Mouse (Mus musculus) olfactory bulb, adult 2 months (tissue): ENCODE measurements around the gene Kirrel3. TPM values are rescaled to one million over a fixed set of nuclear protein-coding genes. Genes with fewer than 3 reads are reported as not detected.

Experiments
- H3K27ac ChIP-seq: fragments of 200-500 bp; 2 replicates; pipeline ENCODE4 v1.5.1; 2012; ENCODE audit warnings: low read depth, low read length; ENCODE audit not compliant: insufficient read depth
- H3K4me1 ChIP-seq: fragments of 200-500 bp; 2 replicates; pipeline ENCODE4 v1.6.1; 2012; ENCODE audit warnings: low read length; ENCODE audit not compliant: control insufficient read depth, insufficient read depth
- H3K4me3 ChIP-seq: fragments of 200-500 bp; 2 replicates; pipeline ENCODE4 v1.5.1; 2012; ENCODE audit warnings: mild to moderate bottlenecking, low read depth, low read length, moderate library complexity; ENCODE audit not compliant: insufficient read depth
- CTCF ChIP-seq: fragments of 200-500 bp; IDR thresholded peaks from 2 replicates; pipeline ENCODE4 v1.5.1; 2012; ENCODE audit warnings: low read depth, mild to moderate bottlenecking, low read length, moderate library complexity; ENCODE audit not compliant: insufficient read depth
- POLR2A ChIP-seq: fragments of 200-500 bp; IDR thresholded peaks from 2 replicates; pipeline ENCODE4 v1.6.1; 2012; ENCODE audit warnings: mild to moderate bottlenecking, low read depth, low read length, moderate library complexity; ENCODE audit not compliant: insufficient read depth
- WGBS: fragments of 180-500 bp; shearing (Covaris S2); methylation state at CpG from one replicate; pipeline ENCODE4 v1.1.7; 2018; 5-methylcytosine and 5-hydroxymethylcytosine counted together
- polyA plus RNA-seq: library from polyadenylated mRNA; stranded (reverse); fragments of >200 nt; gene quantifications from 2 replicates; pipeline ENCODE4 v1.2.4, GENCODE M21; 2012; ENCODE audit warnings: low replicate concordance; ENCODE audit not compliant: missing spikeins, insufficient read depth, insufficient read length

The Kirrel3 gene
- polyA plus RNA-seq, 1 experiment = not detected

- 82% methylated on average over 3 of the region's 3 CpGs for WGBS
- no peaks in the 10 kb centered on the region for H3K4me1 ChIP-seq
- no peak for TF ChIP-seq CTCF
- TF ChIP-seq POLR2A = no peak
- no peak overlapping the region for H3K4me3 ChIP-seq
- no peak overlapping the region for H3K27ac ChIP-seq
Observed at GRCm38 (mm10) chr9:34466058-34466457, 19.6 kb upstream of the Kirrel3 start.

- Histone ChIP-seq H3K4me1 (no peaks in the 10 kb centered on the region), H3K4me3 (no peak overlapping the region), H3K27ac (no peak overlapping the region)
- WGBS = 91% methylated on average over 3 of the region's 3 CpGs
- no peak for TF ChIP-seq POLR2A
Observed at GRCm38 (mm10) chr9:34469180-34469579, 16.5 kb upstream of the Kirrel3 start.

GRCm38 (mm10) chr9:34476206-34476605 is 9.5 kb upstream of the Kirrel3 start:
- no peak overlapping the region for H3K4me3 ChIP-seq
- 0 out of 2 replicates have a peak, but pooled peaks cover 2% of the 10 kb centered on the region for H3K4me1 ChIP-seq
- TF ChIP-seq CTCF (no peak), POLR2A (no peak)
- 72% methylated on average over 5 of the region's 5 CpGs for WGBS
- H3K27ac ChIP-seq = no peak overlapping the region

- H3K27ac ChIP-seq = no peak overlapping the region
- WGBS = 83% methylated on average over 2 of the region's 2 CpGs
- H3K4me3 ChIP-seq = no peak overlapping the region
- 0 out of 2 replicates have a peak, but pooled peaks cover 2% of the 10 kb centered on the region for H3K4me1 ChIP-seq
- TF ChIP-seq POLR2A (no peak), CTCF (no peak)
Observed at GRCm38 (mm10) chr9:34478494-34478893, 7.2 kb upstream of the Kirrel3 start.

GRCm38 (mm10) chr9:34483236-34483635 is 2.5 kb upstream of the Kirrel3 start:
- TF ChIP-seq CTCF = no peak
- Histone ChIP-seq H3K4me3 (no peak overlapping the region), H3K27ac (no peak overlapping the region), H3K4me1 (peaks cover 13% of the 10 kb centered on the region; the same call in 1 of the 2 replicates)
- 62% methylated on average over 2 of the region's 2 CpGs for WGBS

- Histone ChIP-seq H3K4me3 (no peak overlapping the region), H3K27ac (no peak overlapping the region), H3K4me1 (peaks cover 14% of the 10 kb centered on the region; the same call in 1 of the 2 replicates)
- 87% methylated on average over 6 of the region's 6 CpGs for WGBS
- TF ChIP-seq POLR2A (no peak), CTCF (no peak)
Observed at GRCm38 (mm10) chr9:34484665-34485064, 1.0 kb upstream of the Kirrel3 start.

GRCm38 (mm10) chr9:34488267-34488666 is 2.6 kb downstream of the Kirrel3 start:
- Histone ChIP-seq H3K27ac (peak overlapping the region; percentile 71), H3K4me1 (peaks cover 16% of the 10 kb centered on the region; the same call in 1 of the 2 replicates), H3K4me3 (peak overlapping the region; percentile 92)
- no peak for TF ChIP-seq POLR2A
- TF ChIP-seq CTCF = no peak
- 1% methylated on average over 9 of the region's 9 CpGs for WGBS

GRCm38 (mm10) chr9:34488700-34489315 is 3.1 kb downstream of the Kirrel3 start:
- H3K4me3 ChIP-seq = peak overlapping the region; percentile 92
- TF ChIP-seq CTCF (no peak), POLR2A (peak; percentile 49)
- H3K4me1 ChIP-seq = peaks cover 19% of the 10 kb centered on the region
- H3K27ac ChIP-seq = peak overlapping the region; percentile 71
- WGBS = under 1% methylated on average over 51 of the region's 53 CpGs

GRCm38 (mm10) chr9:34489316-34489710 is 3.6 kb downstream of the Kirrel3 start:
- Histone ChIP-seq H3K4me3 (peak overlapping the region; percentile 92), H3K27ac (peak overlapping the region; percentile 71), H3K4me1 (peaks cover 19% of the 10 kb centered on the region)
- 2% methylated on average over 13 of the region's 13 CpGs for WGBS
- TF ChIP-seq POLR2A (no peak), CTCF (no peak)

GRCm38 (mm10) chr9:34489760-34490159 is 4.1 kb downstream of the Kirrel3 start:
- H3K27ac ChIP-seq = no peak overlapping the region

More at GRCm38 (mm10) chr9:34489760-34490159, 4.1 kb downstream of the Kirrel3 start:
- TF ChIP-seq CTCF = no peak
- TF ChIP-seq POLR2A = no peak
- Histone ChIP-seq H3K4me1 (peaks cover 19% of the 10 kb centered on the region), H3K4me3 (peak overlapping the region; percentile 92)
- WGBS = 25% methylated on average over 5 of the region's 5 CpGs
